Mouse (Mus musculus) embryonic fibroblast, embryonic 13.5 days (primary cell): Measurements from ENCODE around the gene Ctdsp1.

Experiments used
- CTCF ChIP-seq: IDR thresholded peaks from 2 replicates; pipeline ENCODE4 v1.5.1; 2011; ENCODE audit warnings: mild to moderate bottlenecking, control low read depth, low read length, moderate library complexity, borderline replicate concordance; ENCODE audit not compliant: insufficient read depth
- POLR2A ChIP-seq: IDR thresholded peaks from 2 replicates; pipeline ENCODE4 v1.6.1; 2011; ENCODE audit warnings: low read depth, mild to moderate bottlenecking, control low read depth, low read length, moderate library complexity

GRCm38 (mm10) chr1:74400531-74400930, 9.2 kb downstream of the Ctdsp1 start:
- TF ChIP-seq CTCF (no peak), POLR2A (no peak)
